Mouse (Mus musculus) MEL (cell line): Measurements from ENCODE around the gene Gstp2. TPM values are rescaled to one million over a fixed set of nuclear protein-coding genes. Genes with fewer than 3 reads are reported as not detected.

ENCODE experiments used
- DNase-seq: peaks from one replicate; pipeline ENCODE4 v3.0.0; 2011; ENCODE audit warnings: low read depth, low spot score
- H3K27ac ChIP-seq: 2 replicates; pipeline ENCODE4 v1.5.1; 2012; ENCODE audit warnings: low read depth, mild to moderate bottlenecking, control low read depth, low read length, moderate library complexity; ENCODE audit not compliant: control insufficient read depth
- H3K27me3 ChIP-seq, 2 experiments: fragments of 150-350 bp in 1 of 2; sonication (generic) in 1 of 2; 2 replicates each; pipeline ENCODE4 v1.6.1; 2012; ENCODE audit warnings: low read length in 2 of 2, mild to moderate bottlenecking in 2 of 2, improper control_type of control experiment in 1 of 2, moderate library complexity in 1 of 2; ENCODE audit not compliant: insufficient read depth in 2 of 2, control insufficient read depth in 1 of 2
- H3K36me3 ChIP-seq, 2 experiments: 2 replicates each; pipeline ENCODE4 v1.6.1; 2012 to 2014; ENCODE audit warnings: low read length in 2 of 2, improper control_type of control experiment in 1 of 2, inconsistent platforms in 1 of 2, mild to moderate bottlenecking in 1 of 2; ENCODE audit not compliant: insufficient read depth in 2 of 2, control insufficient read depth in 1 of 2
- H3K4me1 ChIP-seq, 2 experiments: fragments of 150-350 bp in 1 of 2; sonication (generic) in 1 of 2; 2 replicates each; pipeline ENCODE4 v1.6.1; 2012; ENCODE audit warnings: low read length in 2 of 2, improper control_type of control experiment in 1 of 2, mild to moderate bottlenecking in 1 of 2; ENCODE audit not compliant: insufficient read depth in 2 of 2, control insufficient read depth in 1 of 2
- H3K4me3 ChIP-seq, 2 experiments: fragments of 150-350 bp in 1 of 2; sonication (generic) in 1 of 2; 2 replicates each; pipeline ENCODE4 v1.5.1; 2012; ENCODE audit warnings: low read depth in 2 of 2, low read length in 2 of 2, mild to moderate bottlenecking in 2 of 2, moderate library complexity in 2 of 2, control low read depth in 1 of 2, improper control_type of control experiment in 1 of 2; ENCODE audit not compliant: control insufficient read depth in 1 of 2, insufficient read depth in 1 of 2
- H3K79me2 ChIP-seq: 2 replicates; pipeline ENCODE4 v1.6.1; 2012; ENCODE audit warnings: mild to moderate bottlenecking, low read length, moderate library complexity; ENCODE audit not compliant: control insufficient read depth, poor library complexity, insufficient read depth
- H3K9ac ChIP-seq: 2 replicates; pipeline ENCODE4 v1.6.1; 2012; ENCODE audit warnings: low read depth, mild to moderate bottlenecking, control low read depth, low read length, moderate library complexity; ENCODE audit not compliant: control insufficient read depth, poor library complexity, severe bottlenecking
- H3K9me3 ChIP-seq: fragments of 150-350 bp; sonication (generic); replicated peaks from 2 replicates; pipeline ENCODE4 v1.6.1; 2012; ENCODE audit warnings: mild to moderate bottlenecking, low read length, improper control_type of control experiment, moderate library complexity; ENCODE audit not compliant: insufficient read depth
- CHD2 ChIP-seq: IDR thresholded peaks from 2 replicates; pipeline ENCODE4 v1.6.1; 2011; ENCODE audit warnings: low read length, improper control_type of control experiment
- EP300 ChIP-seq, 2 experiments: IDR thresholded peaks; 2 replicates each; pipeline ENCODE4 v1.6.1; 2011; ENCODE audit warnings: improper control_type of control experiment in 2 of 2, low read length in 2 of 2, low read depth in 1 of 2, mild to moderate bottlenecking in 1 of 2
- ETS1 ChIP-seq: IDR thresholded peaks from 2 replicates; pipeline ENCODE4 v1.6.1; 2012; ENCODE audit warnings: low read depth, mild to moderate bottlenecking, inconsistent platforms, low read length, improper control_type of control experiment, moderate library complexity
- GATA1 ChIP-seq: IDR thresholded peaks from 2 replicates; pipeline ENCODE4 v1.6.1; 2011; ENCODE audit warnings: low read depth, low read length, improper control_type of control experiment
- MYB ChIP-seq: IDR thresholded peaks from 2 replicates; pipeline ENCODE4 v1.6.1; 2011; ENCODE audit warnings: mild to moderate bottlenecking, low read depth, low read length, improper control_type of control experiment
- RCOR1 ChIP-seq: IDR thresholded peaks from 2 replicates; pipeline ENCODE4 v1.6.1; 2012; ENCODE audit warnings: low read depth, mild to moderate bottlenecking, inconsistent platforms, low read length, improper control_type of control experiment
- SIN3A ChIP-seq: IDR thresholded peaks from 2 replicates; pipeline ENCODE4 v1.6.1; 2012; ENCODE audit warnings: low read length, improper control_type of control experiment, inconsistent platforms
- TAL1 ChIP-seq: IDR thresholded peaks from 2 replicates; pipeline ENCODE4 v1.6.1; 2012; ENCODE audit warnings: mild to moderate bottlenecking, inconsistent platforms, low read length, moderate library complexity, mixed read lengths
- TBP ChIP-seq: IDR thresholded peaks from 2 replicates; pipeline ENCODE4 v1.8.0; 2011; ENCODE audit warnings: low read depth, low read length, improper control_type of control experiment
- TCF12 ChIP-seq: IDR thresholded peaks from 2 replicates; pipeline ENCODE4 v1.6.1; 2014; ENCODE audit warnings: low read depth, mild to moderate bottlenecking, inconsistent platforms, low read length, improper control_type of control experiment, moderate library complexity
- UBTF ChIP-seq: IDR thresholded peaks from 2 replicates; pipeline ENCODE4 v1.6.1; 2012; ENCODE audit warnings: low read depth, mild to moderate bottlenecking, inconsistent platforms, low read length, improper control_type of control experiment, moderate library complexity, borderline replicate concordance; ENCODE audit not compliant: insufficient read depth
- USF2 ChIP-seq, 2 experiments: IDR thresholded peaks; 2 replicates each; pipeline ENCODE4 v1.6.1; 2011 to 2012; ENCODE audit warnings: improper control_type of control experiment in 2 of 2, low read length in 2 of 2, borderline replicate concordance in 1 of 2, inconsistent platforms in 1 of 2, low read depth in 1 of 2, mild to moderate bottlenecking in 1 of 2; ENCODE audit not compliant: insufficient read depth in 1 of 2
- ZKSCAN1 ChIP-seq: IDR thresholded peaks from 2 replicates; pipeline ENCODE4 v1.6.1; 2012; ENCODE audit warnings: low read depth, mild to moderate bottlenecking, inconsistent platforms, low read length, improper control_type of control experiment, moderate library complexity
- ZNF384 ChIP-seq: IDR thresholded peaks from 2 replicates; pipeline ENCODE4 v1.6.1; 2012; ENCODE audit warnings: low read depth, mild to moderate bottlenecking, inconsistent platforms, low read length, improper control_type of control experiment
- polyA plus RNA-seq, 2 experiments: library from polyadenylated mRNA; stranded (reverse) in 1 of 2; unstranded in 1 of 2; fragments of >175 nt in 1 of 2; fragments of >200 nt in 1 of 2; gene quantifications; 2 replicates each; pipeline versions ENCODE4 v1.2.1 to v1.2.4; 2012; ENCODE audit warnings: low replicate concordance in 2 of 2, low read depth in 1 of 2; ENCODE audit not compliant: insufficient read length in 2 of 2, insufficient read depth in 1 of 2, missing spikeins in 1 of 2
- total RNA-seq: library from RNA; depleted of rRNA; stranded (reverse); fragments of 300-350 nt; gene quantifications from 2 replicates; pipeline ENCODE4 v1.2.3, GENCODE M21; 2012

Gstp2 gene
- total and polyA plus RNA-seq, 3 experiments, result 0.65 to 7.4 TPM; not detected in 1

DNA sequence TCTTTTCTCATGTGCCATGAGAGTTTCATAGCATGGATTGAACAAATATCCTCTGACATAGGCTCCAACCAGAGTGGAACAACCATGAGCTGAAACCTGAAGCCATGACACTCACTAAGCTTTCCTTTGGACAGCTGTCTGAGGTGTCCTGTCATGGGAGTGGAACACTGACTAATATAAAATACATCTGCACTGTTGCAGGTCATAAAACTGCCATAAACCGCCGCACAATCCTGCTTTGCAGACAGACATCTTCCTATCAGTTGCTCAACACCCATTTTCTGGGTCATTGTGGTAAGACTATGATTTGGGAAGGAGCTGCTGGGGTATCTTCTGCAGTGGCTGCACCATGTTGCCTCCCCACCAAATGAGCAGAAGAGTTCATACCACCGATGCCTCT, 46.9 kb upstream of the Gstp2 start:
- Histone ChIP-seq H3K9ac (no peak overlapping the region), H3K27me3 (no peaks in the 10 kb centered on the region), H3K4me3 (no peak overlapping the region), H3K79me2 (peaks cover 2% of the 10 kb centered on the region; the same call in 1 of the 2 replicates), H3K4me1 (peaks cover 0 to 9% of the 10 kb centered on the region in 2 experiments; a peak in 3 of 4 replicates), H3K36me3 (peaks cover 0 to 17% of the 10 kb centered on the region in 2 experiments; a peak in 2 of 4 replicates), H3K9me3 (no peaks in the 10 kb centered on the region), H3K27ac (no peak overlapping the region)
- TF ChIP-seq TCF12 (peak; percentile 77), TAL1 (peak; percentile 49), ZKSCAN1 (no peak), GATA1 (0 out of 2 replicates have a peak, but pooled peaks have one; percentile 17), EP300 (IDR thresholded peaks at IDR 0.05; ENCODE audit: low read depth in 1 of 2, low read length in 2 of 2) (peak; percentile 52 to 82; a peak in 3 of 4 replicates), TBP (0 out of 2 replicates have a peak, but pooled peaks have one; percentile 12), MYB (peak; percentile 83), UBTF (no peak), CHD2 (no peak), SIN3A (peak; percentile 41; the same call in 1 of the 2 replicates), RCOR1 (peak; percentile 59; the same call in 1 of the 2 replicates), ETS1 (peak; percentile 54)
- DNase-seq, result peak; percentile 44

GRCm38 (mm10) chr19:4091383-4091782, 45.6 kb upstream of the Gstp2 start:
- peaks cover 0 to 6% of the 10 kb centered on the region in 2 experiments; a peak in 2 of 4 replicates for H3K4me1 ChIP-seq
- TF ChIP-seq ETS1 (0 out of 2 replicates have a peak, but pooled peaks have one; percentile 8), ZNF384 (peak; percentile 62), USF2 (IDR thresholded peaks at IDR 0.05; ENCODE audit: borderline replicate concordance in 1 of 2, insufficient read depth in 1 of 2, low read depth in 1 of 2, low read length in 2 of 2) (no peak), TAL1 (no peak), SIN3A (no peak)

More at GRCm38 (mm10) chr19:4091383-4091782, 45.6 kb upstream of the Gstp2 start:
- Histone ChIP-seq H3K9me3 (no peaks in the 10 kb centered on the region), H3K36me3 (peaks cover 0 to 15% of the 10 kb centered on the region in 2 experiments; a peak in 2 of 4 replicates), H3K4me3 (no peak overlapping the region), H3K27me3 (no peaks in the 10 kb centered on the region), H3K79me2 (no peaks in the 10 kb centered on the region), H3K27ac (no peak overlapping the region), H3K9ac (no peak overlapping the region)
- DNase-seq, result peak; percentile 32
